Mouse (Mus musculus) G1E (cell line): ENCODE data around the gene Gpr107. TPM values are rescaled to one million over a fixed set of nuclear protein-coding genes. Genes with fewer than 3 reads are reported as not detected.
"Not testable (repeated sequence)": the region's sequence is repeated elsewhere in the genome, so short reads cannot be mapped to it uniquely, and the experiment has no call there.

ENCODE experiments used
- ATAC-seq: 2 replicates; pipeline ENCODE4 v1.8.0; 2016; ENCODE audit warnings: mild to moderate bottlenecking; ENCODE audit not compliant: insufficient number of reproducible peaks, poor library complexity, low FRiP score, severe bottlenecking; ENCODE audit errors: extremely low read depth
- DNase-seq: peaks from one replicate; pipeline ENCODE4 v3.0.0; 2012; ENCODE audit warnings: low spot score
- H3K27me3 ChIP-seq: 2 replicates; pipeline ENCODE4 v1.6.1; 2012; ENCODE audit warnings: mild to moderate bottlenecking, low read length, inconsistent platforms; ENCODE audit not compliant: insufficient read depth
- H3K36me3 ChIP-seq: replicated peaks from 2 replicates; pipeline ENCODE3; 2012; ENCODE audit warnings: mild to moderate bottlenecking, inconsistent platforms
- H3K4me1 ChIP-seq: 2 replicates; pipeline ENCODE4 v1.6.1; 2012; ENCODE audit warnings: low read depth, low read length, inconsistent platforms, mixed read lengths; ENCODE audit not compliant: insufficient read depth
- H3K4me3 ChIP-seq: 2 replicates; pipeline ENCODE4 v1.5.1; 2012; ENCODE audit warnings: low read depth, mild to moderate bottlenecking, inconsistent platforms, low read length, moderate library complexity, mixed read lengths
- H3K9me3 ChIP-seq: replicated peaks from 2 replicates; pipeline ENCODE4 v1.6.1; 2012; ENCODE audit warnings: inconsistent platforms
- CTCF ChIP-seq: IDR thresholded peaks from 2 replicates; pipeline ENCODE4 v1.5.1; 2012; ENCODE audit warnings: low read depth, low read length, inconsistent platforms, mixed read lengths
- GATA1 ChIP-seq: IDR thresholded peaks from 2 replicates; pipeline ENCODE4 v1.6.1; 2012; ENCODE audit warnings: borderline replicate concordance, low read length, inconsistent platforms, mixed read lengths
- GATA2 ChIP-seq: IDR thresholded peaks from 2 replicates; pipeline ENCODE4 v1.6.1; 2012; ENCODE audit warnings: low read depth, low read length, inconsistent platforms, borderline replicate concordance
- POLR2AphosphoS5 ChIP-seq: IDR thresholded peaks from 2 replicates; pipeline ENCODE4 v1.6.1; 2012; ENCODE audit warnings: low read depth, low read length, inconsistent platforms; ENCODE audit not compliant: insufficient replicate concordance
- TAL1 ChIP-seq: conservative IDR thresholded peaks from 2 replicates; pipeline ENCODE4 v1.6.1; 2012; ENCODE audit warnings: low read depth, low read length, inconsistent platforms, mixed read lengths
- polyA plus RNA-seq: library from polyadenylated mRNA; stranded (reverse); fragments of >175 nt; gene quantifications from 2 replicates; pipeline ENCODE4 v1.2.3, GENCODE M21; 2012
- total RNA-seq, 2 experiments: library from RNA; stranded (forward) in 1 of 2; stranded (reverse) in 1 of 2; fragments of 200-1000 nt in 1 of 2; fragments of >200 nt in 1 of 2; fragmentation: Nextera tagmentation in 1 of 2; gene quantifications; 2 replicates each; pipeline ENCODE4 v1.2.3; 2014 to 2017

Gene Gpr107
- total and polyA plus RNA-seq, 3 experiments = 6.7 to 74.9 (median 37.2) TPM

GRCm38 (mm10) chr2:31172001-31172400, 19.9 kb downstream of the Gpr107 start:
- DNase-seq (no peak), ATAC-seq (no peak)
- Histone ChIP-seq H3K27me3 (no peaks in the 10 kb centered on the region), H3K4me3 (no peak overlapping the region), H3K4me1 (no peaks in the 10 kb centered on the region), H3K36me3 (peaks cover 96% of the 10 kb centered on the region), H3K9me3 (no peaks in the 10 kb centered on the region)
- TF ChIP-seq GATA2 (no peak), GATA1 (no peak), CTCF (no peak), POLR2AphosphoS5 (no peak), TAL1 (no peak)

- TF ChIP-seq POLR2AphosphoS5 (no peak), TAL1 (no peak), CTCF (no peak), GATA1 (no peak)
- no peak overlapping the region for H3K4me3 ChIP-seq
- ATAC-seq = no peak
- peaks cover 97% of the 10 kb centered on the region for H3K36me3 ChIP-seq
- no peak for DNase-seq
- no peaks in the 10 kb centered on the region for H3K27me3 ChIP-seq
- H3K4me1 ChIP-seq = no peaks in the 10 kb centered on the region
- H3K9me3 ChIP-seq = no peaks in the 10 kb centered on the region
Measured at GRCm38 (mm10) chr2:31172536-31172935, 20.4 kb downstream of the Gpr107 start.

GRCm38 (mm10) chr2:31173290-31173689, 21.2 kb downstream of the Gpr107 start:
- Histone ChIP-seq H3K9me3 (no peaks in the 10 kb centered on the region), H3K36me3 (peaks cover 97% of the 10 kb centered on the region), H3K4me1 (no peaks in the 10 kb centered on the region), H3K4me3 (no peak overlapping the region), H3K27me3 (no peaks in the 10 kb centered on the region)
- ATAC-seq (no peak), DNase-seq (no peak)
- no peak for TF ChIP-seq TAL1
- TF ChIP-seq CTCF = 0 out of 2 replicates have a peak, but pooled peaks have one; percentile 13
- TF ChIP-seq GATA1 = no peak

GRCm38 (mm10) chr2:31178593-31178992, 26.5 kb downstream of the Gpr107 start:
- ATAC-seq = not testable (repeated sequence)

GRCm38 (mm10) chr2:31179471-31179870, 27.4 kb downstream of the Gpr107 start:
- H3K9me3 ChIP-seq = no peaks in the 10 kb centered on the region
- no peaks in the 10 kb centered on the region for H3K27me3 ChIP-seq
- no peak for TF ChIP-seq POLR2AphosphoS5
- ATAC-seq (no peak), DNase-seq (no peak)
- no peak overlapping the region for H3K4me3 ChIP-seq
- H3K36me3 ChIP-seq = peaks cover 95% of the 10 kb centered on the region
- H3K4me1 ChIP-seq = 0 out of 2 replicates have a peak, but pooled peaks cover 2% of the 10 kb centered on the region

More at GRCm38 (mm10) chr2:31178593-31178992, 26.5 kb downstream of the Gpr107 start:
- not testable (repeated sequence) for H3K4me1 ChIP-seq, H3K9me3 ChIP-seq, DNase-seq, H3K4me3 ChIP-seq, H3K27me3 ChIP-seq
- peaks cover 95% of the 10 kb centered on the region for H3K36me3 ChIP-seq

- Histone ChIP-seq H3K4me1 (0 out of 2 replicates have a peak, but pooled peaks cover 2% of the 10 kb centered on the region), H3K4me3 (no peak overlapping the region), H3K36me3 (peaks cover 97% of the 10 kb centered on the region), H3K9me3 (no peaks in the 10 kb centered on the region), H3K27me3 (no peaks in the 10 kb centered on the region)
- no peak for DNase-seq
- TF ChIP-seq GATA2 (no peak), GATA1 (no peak), TAL1 (no peak), POLR2AphosphoS5 (no peak), CTCF (no peak)
- no peak for ATAC-seq
Measured at GRCm38 (mm10) chr2:31180081-31180551, 28.0 kb downstream of the Gpr107 start.

- DNase-seq (no peak), ATAC-seq (no peak)
- no peaks in the 10 kb centered on the region for H3K9me3 ChIP-seq
- H3K27me3 ChIP-seq = no peaks in the 10 kb centered on the region
- no peak for TF ChIP-seq GATA1
- no peak for TF ChIP-seq TAL1
- no peak for TF ChIP-seq POLR2AphosphoS5
- TF ChIP-seq GATA2 = no peak
- no peak for TF ChIP-seq CTCF
- H3K4me1 ChIP-seq = 0 out of 2 replicates have a peak, but pooled peaks cover 2% of the 10 kb centered on the region
- peaks cover 97% of the 10 kb centered on the region for H3K36me3 ChIP-seq
- H3K4me3 ChIP-seq = no peak overlapping the region
Measured at GRCm38 (mm10) chr2:31182786-31183330, 30.7 kb downstream of the Gpr107 start.
